Mouse (Mus musculus) G1E (cell line): Measurements from ENCODE around the gene Srxn1.

ENCODE experiments used
- CTCF ChIP-seq: IDR thresholded peaks from 2 replicates; pipeline ENCODE4 v1.5.1; 2012; ENCODE audit warnings: low read depth, low read length, inconsistent platforms, mixed read lengths
- GATA1 ChIP-seq: IDR thresholded peaks from 2 replicates; pipeline ENCODE4 v1.6.1; 2012; ENCODE audit warnings: borderline replicate concordance, low read length, inconsistent platforms, mixed read lengths
- GATA2 ChIP-seq: IDR thresholded peaks from 2 replicates; pipeline ENCODE4 v1.6.1; 2012; ENCODE audit warnings: low read depth, low read length, inconsistent platforms, borderline replicate concordance
- POLR2AphosphoS5 ChIP-seq: IDR thresholded peaks from 2 replicates; pipeline ENCODE4 v1.6.1; 2012; ENCODE audit warnings: low read depth, low read length, inconsistent platforms; ENCODE audit not compliant: insufficient replicate concordance
- TAL1 ChIP-seq: conservative IDR thresholded peaks from 2 replicates; pipeline ENCODE4 v1.6.1; 2012; ENCODE audit warnings: low read depth, low read length, inconsistent platforms, mixed read lengths

DNA sequence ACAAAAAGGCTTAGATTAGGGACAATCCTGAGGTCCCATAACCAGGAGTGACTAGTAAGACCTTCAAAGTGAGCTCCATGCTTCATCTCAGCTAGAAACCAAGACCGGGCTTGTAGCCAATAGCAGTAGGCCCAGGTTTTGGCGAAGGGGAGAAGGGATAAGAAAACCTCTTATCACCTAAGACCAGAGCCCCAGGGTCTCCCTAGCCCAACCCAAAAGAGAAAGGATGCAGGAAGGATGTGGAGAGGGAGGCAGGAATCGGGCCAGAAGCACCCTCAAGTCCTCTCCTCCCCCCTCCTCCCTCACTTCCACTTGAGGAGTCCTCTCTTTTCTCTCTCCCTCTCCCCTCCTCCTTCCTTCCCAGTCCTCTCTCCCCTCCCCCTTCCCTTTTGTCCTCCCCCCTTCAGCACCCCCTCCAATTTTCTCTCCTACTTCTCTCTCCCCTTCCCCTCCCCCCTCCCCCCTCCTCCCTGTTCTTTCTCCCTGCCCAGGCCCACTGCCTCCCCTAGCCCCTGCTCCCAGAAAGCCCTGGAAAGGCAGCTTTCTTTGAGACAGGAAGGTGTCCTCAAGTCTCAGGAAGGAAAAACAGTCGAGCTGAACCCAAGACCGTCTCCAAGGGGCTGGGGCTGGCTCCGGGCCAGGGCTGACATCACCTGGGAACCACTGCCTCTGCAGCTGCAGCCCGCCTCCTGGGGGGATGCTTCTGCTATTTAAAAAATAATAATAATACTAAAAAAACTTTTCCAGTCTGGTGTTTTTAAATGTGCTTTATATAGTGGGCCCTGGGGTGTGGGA, 50.3 kb downstream of the Srxn1 start:
- TF ChIP-seq CTCF (no peak), TAL1 (no peak), GATA1 (no peak), GATA2 (no peak), POLR2AphosphoS5 (no peak)
